Mouse (Mus musculus) midbrain, postnatal 0 days (tissue): ENCODE measurements around the gene Polr2f. TPM values are rescaled to one million over a fixed set of nuclear protein-coding genes. Genes with fewer than 3 reads are reported as not detected.

Experiments
- ATAC-seq: fragments of 200-750 bp; cut with Nextera tagmentation; 2 replicates; pipeline ENCODE4 v1.8.0; 2017; ENCODE audit warnings: moderate number of reproducible peaks, mild to moderate bottlenecking, moderate TSS enrichment, moderate library complexity; ENCODE audit not compliant: low FRiP score
- DNase-seq: peaks from one replicate; pipeline ENCODE4 v3.0.0-alpha.2; 2015; ENCODE audit warnings: low spot score
- H3K27ac ChIP-seq: fragments of 300-500 bp; sonication (generic); 2 replicates; pipeline ENCODE4 v1.5.1; 2014; ENCODE audit warnings: low read depth, mild to moderate bottlenecking, low read length, mixed read lengths
- H3K27me3 ChIP-seq: fragments of 300-500 bp; sonication (generic); 2 replicates; pipeline ENCODE4 v1.6.1; 2014; ENCODE audit warnings: low read length, control low read depth, mixed read lengths; ENCODE audit not compliant: insufficient read depth
- H3K36me3 ChIP-seq: fragments of 300-500 bp; sonication (generic); 2 replicates; pipeline ENCODE4 v1.6.1; 2014; ENCODE audit warnings: low read length, control low read depth, mixed read lengths; ENCODE audit not compliant: insufficient read depth
- H3K4me1 ChIP-seq: fragments of 300-500 bp; sonication (generic); 2 replicates; pipeline ENCODE4 v1.6.1; 2014; ENCODE audit warnings: mild to moderate bottlenecking, control low read depth, antibody characterized with exemption, low read length, mixed read lengths; ENCODE audit not compliant: insufficient read depth
- H3K4me2 ChIP-seq: fragments of 300-500 bp; sonication (generic); 2 replicates; pipeline ENCODE4 v1.6.1; 2014; ENCODE audit warnings: low read depth, mild to moderate bottlenecking, low read length, mixed read lengths; ENCODE audit not compliant: poor library complexity, severe bottlenecking
- H3K4me3 ChIP-seq: fragments of 300-500 bp; sonication (generic); 2 replicates; pipeline ENCODE4 v1.5.1; 2014; ENCODE audit warnings: low read depth, mild to moderate bottlenecking, low read length, moderate library complexity
- H3K9ac ChIP-seq: fragments of 300-500 bp; sonication (generic); replicated peaks from 2 replicates; pipeline ENCODE4 v1.6.1; 2014; ENCODE audit warnings: mild to moderate bottlenecking, low read length, moderate library complexity, mixed read lengths; ENCODE audit not compliant: poor library complexity, severe bottlenecking
- H3K9me3 ChIP-seq: fragments of 300-500 bp; sonication (generic); 2 replicates; pipeline ENCODE4 v1.6.1; 2016; ENCODE audit warnings: low read length, control low read depth
- CTCF ChIP-seq: IDR thresholded peaks from 2 replicates; pipeline ENCODE4 v1.5.1; 2016; ENCODE audit warnings: antibody characterized with exemption, mild to moderate bottlenecking
- WGBS: fragments of 180-500 bp; shearing (Covaris S2); extraction: QIAGEN DNeasy Blood & Tissue Kit; methylation state at CpG from one replicate; pipeline ENCODE4 v1.1.7; 2014; 5-methylcytosine and 5-hydroxymethylcytosine counted together
- polyA plus RNA-seq: library from polyadenylated mRNA; unstranded; fragments of >200 nt; fragmentation: Nextera tagmentation; extraction: Ambion mirVana; gene quantifications from 2 replicates; pipeline ENCODE4 v1.2.1, GENCODE M21; 2015
- total RNA-seq: library from RNA; depleted of rRNA; stranded (reverse); fragments of >200 nt; gene quantifications from 2 replicates; pipeline ENCODE4 v1.2.3, GENCODE M21; 2014; rRNA removed

The Polr2f gene
- total RNA-seq (59.7 and 67.5 TPM in 2 replicates), polyA plus RNA-seq (341 and 344 TPM in 2 replicates)

DNA sequence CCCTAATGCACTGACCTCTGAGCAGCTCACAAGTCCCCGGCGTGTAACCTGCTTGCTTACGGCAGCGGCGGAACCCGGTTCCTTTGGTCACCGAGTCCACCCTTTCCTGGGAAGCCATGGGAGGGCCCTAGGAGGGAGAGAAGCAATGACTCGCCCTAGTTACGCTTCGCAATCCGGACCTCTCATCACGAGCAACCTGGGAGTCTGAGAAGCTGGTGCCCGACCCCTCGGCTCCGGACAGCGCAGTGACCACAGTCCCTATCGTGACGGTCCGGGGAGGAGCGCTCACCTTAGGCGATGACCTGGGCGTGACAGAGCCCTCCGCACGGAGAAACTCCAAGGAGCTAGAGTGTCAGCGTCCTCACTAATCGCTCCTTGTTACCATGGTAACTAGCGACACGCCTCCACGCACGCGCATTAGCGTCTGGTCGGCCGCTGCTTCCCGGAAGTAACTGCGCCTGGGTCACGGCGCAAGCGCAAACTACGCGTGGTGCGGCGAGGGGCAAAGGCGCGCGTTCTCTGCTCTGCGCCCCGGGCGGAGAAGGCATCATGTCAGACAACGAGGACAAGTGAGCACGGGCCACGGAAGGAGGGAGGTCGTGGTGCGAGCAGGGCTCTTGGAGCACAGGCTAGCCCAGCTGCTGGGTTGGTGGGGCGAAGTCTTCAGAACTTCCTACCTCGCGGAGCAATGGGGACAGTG, at the start of gene Polr2f, which contains the start of gene 1700088E04Rik:
Polr2f (plus strand) TSS at position 144 of the 700 bp plus-strand sequence.
1700088E04Rik (minus strand) TSS at position 388 of the 700 bp plus-strand sequence.
- ATAC-seq (peak; percentile 84), DNase-seq (peak; percentile 97)
- no peaks in the 10 kb centered on the region for H3K9me3 ChIP-seq
- peaks cover 4% of the 10 kb centered on the region; the same call in 1 of the 2 replicates for H3K4me1 ChIP-seq
- under 1% methylated on average over 57 of the region's 57 CpGs for WGBS
- peak within 1 kb of the TSS; percentile 52 for H3K27ac ChIP-seq
- no peaks in the 10 kb centered on the region for H3K27me3 ChIP-seq
- H3K4me3 ChIP-seq, result peak within 1 kb of the TSS; percentile 88
- H3K36me3 ChIP-seq, result peaks cover 18% of the 10 kb centered on the region; the same call in 1 of the 2 replicates
- peak within 1 kb of the TSS; percentile 92 for H3K4me2 ChIP-seq
- peak within 1 kb of the TSS; percentile 75 for H3K9ac ChIP-seq
- TF ChIP-seq CTCF, result no peak

DNA sequence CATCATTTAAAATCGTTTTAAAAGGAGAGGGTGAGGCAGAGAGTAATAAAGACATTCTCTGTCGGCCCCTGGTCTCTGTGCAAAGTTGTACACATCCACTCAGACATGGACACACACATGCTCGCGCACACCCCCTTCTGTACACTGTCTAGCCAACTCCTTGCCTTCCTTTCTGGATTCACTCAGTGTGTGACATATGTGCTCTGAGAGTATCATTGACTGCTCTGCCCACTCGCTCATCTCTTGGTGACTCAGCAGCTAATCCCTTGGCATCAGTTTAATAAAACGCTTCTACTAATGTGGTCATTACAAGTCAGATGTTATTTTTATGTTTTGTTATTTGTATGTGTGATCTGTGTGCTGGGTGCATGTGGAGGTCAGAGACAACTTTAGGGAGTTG, 48.5 kb upstream of the Polr2f start:
- H3K4me2 ChIP-seq, result no peak overlapping the region

DNA sequence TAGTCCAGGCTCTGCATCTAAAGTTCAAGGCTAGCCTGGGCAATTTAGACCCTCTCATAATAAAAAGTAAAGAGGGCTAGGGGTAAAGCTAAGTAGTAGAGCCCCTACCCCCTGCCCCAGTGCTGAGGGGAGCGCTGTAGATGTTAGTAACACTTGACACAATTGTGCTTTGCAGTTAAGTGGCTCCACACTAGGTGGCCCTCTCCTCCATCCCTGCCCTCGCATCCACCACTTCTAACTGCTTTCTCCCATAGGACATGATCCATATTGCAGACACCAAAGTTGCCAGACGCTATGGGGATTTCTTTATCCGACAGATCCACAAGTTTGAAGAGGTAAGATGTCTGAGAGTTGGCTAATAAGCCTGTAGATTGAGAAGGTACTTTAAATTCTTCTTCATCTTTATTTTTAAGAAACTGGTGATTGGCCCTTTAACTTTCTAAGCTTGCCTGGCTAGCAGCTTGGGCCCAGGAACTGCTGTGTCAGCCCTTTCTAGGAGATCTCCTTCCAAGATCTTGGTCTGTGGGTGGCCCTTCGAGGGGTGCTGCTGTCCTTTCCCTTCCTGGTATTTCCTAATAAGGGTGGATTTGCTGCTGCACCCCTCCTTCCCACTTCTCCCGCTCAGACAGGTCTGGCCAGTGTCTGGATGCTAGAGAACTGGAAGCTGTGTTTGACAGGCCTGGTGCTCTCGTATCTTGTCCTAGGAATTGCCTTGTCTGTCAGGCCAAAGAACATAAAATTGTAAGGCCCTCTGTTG, 47.5 kb upstream of the Polr2f start:
- Histone ChIP-seq H3K27me3 (no peaks in the 10 kb centered on the region), H3K9me3 (no peaks in the 10 kb centered on the region), H3K4me1 (no peaks in the 10 kb centered on the region), H3K9ac (no peak overlapping the region), H3K4me2 (no peak overlapping the region), H3K27ac (no peak overlapping the region), H3K36me3 (peaks cover 57% of the 10 kb centered on the region), H3K4me3 (no peak overlapping the region)
- ATAC-seq (no peak), DNase-seq (peak; percentile 47)
- peak; percentile 63 for TF ChIP-seq CTCF
- 72% methylated on average over 7 of the region's 7 CpGs for WGBS

More for the DNA sequence above, 48.5 kb upstream of the Polr2f start:
- no peak for TF ChIP-seq CTCF
- Histone ChIP-seq H3K9ac (no peak overlapping the region), H3K4me1 (no peaks in the 10 kb centered on the region), H3K36me3 (peaks cover 59% of the 10 kb centered on the region), H3K27ac (no peak overlapping the region), H3K27me3 (no peaks in the 10 kb centered on the region), H3K9me3 (no peaks in the 10 kb centered on the region), H3K4me3 (no peak overlapping the region)
- ATAC-seq (no peak), DNase-seq (no peak)
- 94% methylated on average over 6 of the region's 6 CpGs for WGBS

DNA sequence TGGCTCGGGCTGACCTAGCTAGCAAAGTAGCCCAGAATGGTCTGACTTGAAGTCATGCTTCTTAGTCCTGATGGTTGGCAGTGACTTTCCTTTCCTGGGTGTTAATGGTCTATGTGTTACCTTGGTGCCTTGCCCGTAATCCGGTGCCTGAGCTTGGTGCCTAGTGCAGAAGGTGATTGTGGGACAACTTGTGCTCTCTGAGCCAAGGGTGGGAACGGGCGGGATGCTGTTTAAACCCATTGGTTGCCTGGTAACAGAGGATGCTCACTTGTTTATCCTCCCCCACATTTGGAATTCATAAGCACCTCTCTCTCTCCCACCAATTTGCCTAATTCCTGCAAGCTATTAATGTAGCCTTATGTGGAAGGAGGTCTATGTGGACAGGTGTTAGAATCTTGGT, 45.3 kb upstream of the Polr2f start:
- Histone ChIP-seq H3K36me3 (peaks cover 42% of the 10 kb centered on the region), H3K9ac (no peak overlapping the region), H3K4me1 (no peaks in the 10 kb centered on the region), H3K27me3 (no peaks in the 10 kb centered on the region), H3K27ac (no peak overlapping the region), H3K4me2 (no peak overlapping the region), H3K4me3 (no peak overlapping the region), H3K9me3 (no peaks in the 10 kb centered on the region)
- ATAC-seq, result no peak
- TF ChIP-seq CTCF, result no peak
- WGBS, result 83% methylated on average over 5 of the region's 5 CpGs
- DNase-seq, result no peak

DNA sequence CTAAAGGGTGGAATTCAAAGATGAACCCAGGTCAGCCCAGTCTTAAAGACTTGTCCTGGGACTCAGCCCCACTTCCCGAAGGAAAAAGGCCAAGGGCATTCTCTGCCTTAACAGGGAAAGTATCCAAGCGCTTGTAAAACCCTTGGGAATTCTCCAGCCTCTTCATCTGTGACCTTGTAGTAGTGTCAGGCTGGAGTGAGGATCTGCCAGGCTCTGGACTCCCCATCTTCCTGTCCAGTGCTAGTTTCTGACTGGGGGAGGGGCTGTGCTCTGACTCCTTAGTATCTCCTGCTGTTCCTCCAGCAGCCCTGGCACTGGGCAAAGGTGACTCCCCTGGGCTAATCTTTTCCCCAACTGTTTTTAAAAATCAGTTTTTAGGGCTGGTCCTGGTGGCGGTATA, 44.3 kb upstream of the Polr2f start:
- Histone ChIP-seq H3K27ac (no peak overlapping the region), H3K4me2 (no peak overlapping the region), H3K4me1 (no peaks in the 10 kb centered on the region), H3K27me3 (no peaks in the 10 kb centered on the region), H3K4me3 (no peak overlapping the region), H3K36me3 (peaks cover 32% of the 10 kb centered on the region), H3K9me3 (no peaks in the 10 kb centered on the region), H3K9ac (no peak overlapping the region)
- TF ChIP-seq CTCF, result no peak
- DNase-seq, result no peak
- WGBS, result 65% methylated on average over 3 of the region's 3 CpGs
- ATAC-seq, result no peak

DNA sequence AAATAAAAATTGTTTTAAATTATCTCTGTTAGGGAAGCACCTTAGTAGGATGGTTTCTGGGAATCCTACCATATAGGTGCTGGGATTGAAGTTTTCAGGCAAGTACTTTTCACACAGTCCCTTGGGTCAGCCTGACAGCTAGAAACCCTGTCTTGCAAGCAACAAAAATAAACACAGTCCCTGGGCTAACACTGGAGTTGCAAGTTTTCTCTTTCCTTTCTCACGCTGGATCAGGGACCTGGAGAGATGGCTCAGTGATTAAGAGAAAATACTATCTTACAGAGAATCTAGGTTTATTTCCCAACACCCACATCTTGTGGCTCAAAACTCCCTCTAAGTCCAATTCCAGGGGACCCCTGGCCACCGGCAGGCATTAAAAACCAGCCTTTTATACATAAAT, 43.7 kb upstream of the Polr2f start:
- Histone ChIP-seq H3K36me3 (peaks cover 26% of the 10 kb centered on the region), H3K4me2 (no peak overlapping the region), H3K9ac (no peak overlapping the region), H3K4me3 (no peak overlapping the region), H3K27me3 (no peaks in the 10 kb centered on the region), H3K27ac (no peak overlapping the region), H3K9me3 (no peaks in the 10 kb centered on the region), H3K4me1 (no peaks in the 10 kb centered on the region)
- DNase-seq, result no peak
- no peak for TF ChIP-seq CTCF
- no peak for ATAC-seq
- 40% methylated on average over 2 of the region's 2 CpGs for WGBS
